Mouse (Mus musculus): Measurements from ENCODE around the gene Il4ra.

Il4ra gene

DNA sequence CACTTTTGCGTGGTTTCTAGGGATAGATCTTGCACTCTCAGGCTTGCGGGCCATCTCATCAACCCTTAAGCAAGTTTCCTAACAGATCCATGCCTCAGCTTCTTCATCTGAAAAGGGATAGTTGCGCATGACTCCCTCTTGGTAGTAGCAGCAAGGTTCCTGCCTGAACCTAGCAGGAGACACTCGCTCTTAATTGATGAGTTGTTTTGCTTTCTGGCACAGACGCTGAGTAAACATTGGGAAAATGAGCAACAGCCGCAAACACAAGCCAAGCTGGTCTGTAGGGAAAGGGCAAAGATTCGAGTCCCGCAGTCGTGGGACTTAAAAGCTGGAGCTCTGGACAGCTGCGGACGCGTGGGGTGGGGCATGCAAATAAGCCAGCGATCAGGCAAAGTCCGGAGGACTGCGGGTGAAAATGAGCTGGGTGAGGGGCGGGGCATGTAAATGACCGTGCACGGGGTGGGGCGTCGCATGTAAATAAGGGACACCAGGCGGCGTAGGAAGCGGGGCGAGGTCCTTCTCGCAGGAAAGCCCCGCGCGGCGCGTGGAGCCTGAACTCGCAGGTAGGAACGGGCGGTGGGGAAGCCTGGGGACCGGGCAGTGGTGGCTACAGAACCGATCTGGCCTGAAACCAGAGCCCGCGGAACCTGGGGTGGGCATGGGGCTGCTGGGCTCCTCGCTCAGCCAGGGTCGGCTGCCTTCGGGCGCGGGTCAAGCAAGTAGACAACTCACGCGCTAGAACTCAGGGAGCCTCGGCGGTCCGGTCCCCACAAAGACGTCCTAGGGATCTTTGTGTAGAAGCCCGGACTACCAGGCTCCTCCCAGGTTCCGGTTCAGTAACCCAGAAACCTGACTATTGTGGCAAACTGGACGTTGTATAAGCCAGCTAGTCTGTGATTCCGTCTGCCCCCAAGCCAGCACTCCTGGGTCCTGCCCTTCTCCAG is at the start of gene Il4ra:
TSS of gene Il4ra (plus strand) at position 355 of the 944 bp plus-strand sequence.
- peak; percentile 28 to 44 for DNase-seq (ENCODE audit: low spot score in 2 of 2)

DNA sequence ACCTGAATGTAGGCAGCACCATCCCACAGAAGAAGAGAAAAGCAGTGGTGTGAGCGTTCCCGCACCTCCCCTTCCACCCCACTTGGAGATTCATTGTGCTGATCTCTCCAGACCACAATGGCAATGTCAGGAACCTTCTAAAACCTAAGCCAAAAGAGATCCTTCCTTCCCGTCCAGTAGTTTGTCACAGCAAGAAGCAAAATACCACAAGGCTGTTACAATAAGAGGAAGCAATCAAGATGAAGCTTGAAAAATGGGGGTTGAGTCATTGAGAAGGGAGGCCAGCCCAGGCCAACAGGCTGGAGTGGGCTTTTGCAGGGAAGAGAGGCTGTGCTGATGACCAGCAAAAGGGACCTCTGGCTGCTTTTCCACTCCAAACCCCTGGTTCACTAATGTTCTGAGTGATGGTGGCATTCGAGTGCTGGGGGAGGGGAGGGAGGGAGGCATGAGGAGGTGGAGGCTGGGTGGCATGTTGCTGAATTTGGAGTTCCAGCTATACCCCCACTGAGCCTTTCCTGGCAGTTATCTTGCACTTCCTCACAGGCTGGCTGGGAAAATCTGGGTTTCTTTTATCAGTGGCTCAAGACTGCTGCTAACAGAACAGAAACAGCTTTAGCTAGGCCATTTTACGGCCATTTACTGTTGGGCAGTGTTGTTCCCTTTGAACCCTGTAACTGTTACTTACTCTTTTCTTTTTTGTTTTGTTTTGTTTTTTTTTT is 48.4 kb upstream of the Il4ra start:
- DNase-seq (ENCODE audit: low spot score in 2 of 2) = no peak

DNA sequence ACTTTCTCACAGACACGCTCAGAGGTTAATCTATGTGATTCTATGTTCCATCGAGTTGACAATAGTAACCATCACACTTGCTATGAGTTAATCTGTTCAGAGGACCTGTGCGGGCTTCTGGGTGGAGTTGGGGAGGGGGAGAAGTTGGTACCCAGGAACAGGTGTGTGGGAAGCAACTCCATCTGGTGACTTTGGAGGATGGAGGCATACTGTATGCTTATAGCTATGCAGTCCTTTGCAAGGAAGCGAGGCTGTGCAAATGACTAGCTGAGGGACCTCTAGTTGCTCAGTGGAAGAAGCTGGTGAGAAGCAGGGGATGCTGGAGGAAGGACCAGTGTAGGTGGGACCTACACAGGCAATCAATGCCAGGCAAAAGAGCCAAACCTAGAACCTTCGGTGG is 47.3 kb upstream of the Il4ra start:
- no peak for DNase-seq (ENCODE audit: low spot score in 2 of 2)

DNA sequence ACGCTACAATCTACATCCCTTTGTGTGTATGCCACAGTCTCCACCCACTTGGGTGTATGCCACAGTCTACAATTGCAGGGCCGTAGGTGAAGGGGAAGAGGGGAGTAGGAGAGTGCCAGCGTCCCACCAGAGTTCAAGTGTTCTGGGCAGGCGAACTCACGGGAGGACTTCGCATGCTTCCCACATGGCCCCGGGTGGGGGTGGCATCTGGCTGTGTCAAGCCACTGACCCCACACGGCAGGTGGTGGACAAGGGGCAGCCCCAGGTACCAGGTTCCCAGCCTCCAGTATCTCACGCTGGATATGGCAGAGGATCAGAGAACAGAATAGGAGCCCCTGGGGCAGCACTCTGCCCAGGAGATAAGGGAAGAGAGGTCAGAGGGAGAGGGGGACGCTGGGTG is 46.4 kb upstream of the Il4ra start:
- DNase-seq (ENCODE audit: low spot score in 2 of 2) = no peak

DNA sequence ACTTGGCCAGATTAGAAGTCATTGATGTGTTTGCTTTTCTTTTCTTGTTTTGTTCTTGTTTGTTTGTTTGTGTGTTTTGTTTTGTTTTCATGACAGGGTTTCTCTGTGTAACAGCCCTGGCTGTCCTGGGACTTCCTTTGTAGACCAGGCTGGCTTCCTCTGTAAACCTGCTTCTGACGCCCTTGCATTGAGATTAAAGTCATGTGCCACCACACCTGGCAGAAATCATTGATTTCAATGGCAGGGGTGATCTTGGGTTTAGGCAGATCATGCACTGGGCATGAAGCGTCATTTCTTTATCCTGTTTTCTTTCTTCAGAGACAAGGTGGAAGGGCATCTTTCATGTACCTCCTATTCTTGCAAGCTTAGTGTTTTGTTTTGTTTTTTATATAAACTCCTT is 44.6 kb upstream of the Il4ra start:
- no peak for DNase-seq (ENCODE audit: low spot score in 2 of 2)

DNA sequence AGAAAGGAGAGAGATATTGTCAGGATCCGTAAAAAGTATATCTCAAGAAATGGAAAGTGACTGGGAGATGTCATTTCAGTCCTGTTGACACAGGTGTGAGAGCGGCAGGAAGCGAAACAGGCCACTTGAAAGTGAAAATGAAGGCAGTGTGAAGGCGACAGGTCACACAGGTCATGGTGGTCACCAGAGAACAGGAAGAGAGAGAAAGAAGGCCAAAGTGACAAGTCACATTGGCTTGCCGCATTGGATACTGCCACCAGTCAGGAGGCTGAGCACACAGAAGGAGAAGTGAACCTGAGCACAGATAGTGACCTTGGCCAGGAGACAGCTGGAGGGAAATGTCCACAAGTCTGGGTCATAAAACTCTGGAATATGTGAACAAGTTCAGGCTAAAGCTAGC is 40.5 kb upstream of the Il4ra start:
- DNase-seq (ENCODE audit: low spot score in 2 of 2) = no peak

DNA sequence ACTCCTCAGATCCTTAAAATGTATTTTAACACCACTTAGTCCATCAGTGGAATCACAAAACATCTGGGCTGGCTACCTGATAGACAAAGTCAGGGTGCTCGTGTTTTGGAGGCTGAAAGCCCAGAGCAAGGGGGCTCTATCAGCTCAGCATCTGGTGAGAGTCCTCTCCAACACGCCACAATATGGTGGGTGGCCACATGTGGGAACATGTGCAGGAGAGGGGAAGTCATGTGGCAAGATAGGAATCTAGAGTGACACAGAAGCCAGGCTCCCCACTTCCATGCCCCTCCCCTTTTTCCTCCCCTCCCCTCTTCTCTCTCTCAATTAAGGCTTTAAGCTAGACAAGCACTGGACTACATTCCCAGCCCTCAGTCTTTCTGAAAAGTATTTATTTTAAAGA is 40.1 kb upstream of the Il4ra start:
- DNase-seq (ENCODE audit: low spot score in 2 of 2) = no peak

DNA sequence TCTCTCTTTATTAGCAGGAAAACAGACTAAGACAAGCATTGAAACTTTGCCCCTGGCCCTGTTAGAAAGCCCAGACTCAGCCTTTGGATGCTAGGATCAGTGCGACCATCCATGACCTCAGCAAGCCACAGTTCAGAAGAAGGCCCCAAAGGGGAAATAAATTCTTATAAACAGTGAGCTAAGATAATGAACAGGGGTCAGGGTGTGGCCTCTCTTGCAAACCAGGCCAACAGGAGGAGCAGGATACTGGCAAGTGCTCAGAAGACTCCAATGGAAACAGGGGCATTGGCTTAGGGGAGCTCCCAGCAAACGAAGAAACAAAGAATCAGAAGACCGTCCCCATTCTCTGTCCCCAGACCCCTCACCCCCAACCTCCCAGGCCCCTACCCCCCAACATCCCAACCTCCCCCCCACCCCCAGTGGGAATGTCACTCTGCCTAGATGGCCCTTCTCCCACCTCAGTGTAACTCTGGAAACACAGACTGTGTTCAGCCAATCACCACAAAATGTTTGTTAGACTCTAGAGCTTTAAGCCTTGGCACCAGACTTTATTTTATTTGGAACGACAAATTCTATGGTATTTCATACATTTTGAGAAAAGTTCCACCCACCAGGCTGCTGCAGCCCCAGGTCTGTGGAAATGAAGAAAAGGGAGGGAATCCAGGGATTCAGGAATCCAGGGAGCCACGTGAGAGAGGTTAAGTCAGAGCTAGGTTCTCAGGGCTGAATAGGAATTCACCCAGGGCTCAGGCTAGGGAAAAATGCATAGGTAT is 36.7 kb upstream of the Il4ra start:
- DNase-seq (ENCODE audit: low spot score in 2 of 2) = no peak

DNA sequence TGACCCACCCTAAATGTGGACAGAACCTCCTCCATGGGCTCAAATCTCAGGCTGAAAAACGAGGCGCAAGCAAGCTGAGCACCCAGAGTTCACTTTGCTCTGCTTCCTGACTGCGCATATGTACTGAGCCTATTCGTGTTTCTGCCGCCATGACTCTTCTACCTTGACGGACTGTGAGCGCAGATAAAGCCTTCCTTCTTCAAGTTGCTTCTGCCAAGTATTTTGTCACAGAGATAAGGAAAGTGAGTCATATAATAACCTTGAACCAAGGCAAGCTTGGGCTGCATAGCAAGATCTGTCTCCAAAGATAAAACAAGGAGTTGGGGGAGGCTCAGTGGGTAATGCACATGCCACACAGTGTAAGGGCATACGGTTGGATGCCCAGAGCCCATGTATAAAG is 35.2 kb upstream of the Il4ra start:
- DNase-seq (ENCODE audit: low spot score in 2 of 2) = no peak

DNA sequence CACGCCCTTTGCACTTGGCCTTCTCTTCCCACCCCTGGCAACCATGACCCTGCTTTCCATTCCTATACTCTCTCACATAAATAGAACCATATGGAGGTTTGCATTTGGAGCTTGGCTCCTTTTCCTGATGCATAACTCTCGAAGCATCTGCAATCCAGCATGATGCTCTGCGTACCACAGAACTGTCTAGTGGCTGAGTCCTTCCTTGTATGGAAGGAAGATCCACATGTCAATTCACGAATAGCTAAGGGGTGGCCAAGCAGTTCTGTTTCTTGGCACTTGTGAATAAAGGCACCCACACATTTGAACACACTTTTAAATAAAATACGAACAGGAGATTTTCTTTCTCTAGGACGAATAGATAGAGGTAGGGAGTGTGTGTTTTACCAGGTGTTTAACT is 34.5 kb upstream of the Il4ra start:
- no peak for DNase-seq (ENCODE audit: low spot score in 2 of 2)

DNA sequence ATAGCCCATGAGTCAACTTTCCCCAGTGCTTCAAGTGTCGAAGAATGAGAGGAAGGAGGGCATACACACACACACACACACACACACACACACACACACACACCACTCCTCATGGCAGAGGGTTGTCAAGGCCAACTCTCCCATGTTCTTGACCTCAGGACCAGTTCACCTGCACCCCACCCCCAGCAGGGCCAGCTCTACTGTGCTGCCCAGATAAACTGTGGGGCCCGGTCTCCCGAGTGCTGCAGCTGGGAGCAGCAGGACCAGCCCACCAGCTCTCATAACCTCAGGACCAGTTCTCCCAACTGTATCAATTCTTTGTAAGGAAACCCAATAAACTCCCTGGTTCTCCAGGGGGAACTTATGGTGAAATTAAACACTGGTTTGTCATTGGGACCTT is 32.2 kb upstream of the Il4ra start:
- no peak for DNase-seq (ENCODE audit: low spot score in 2 of 2)

DNA sequence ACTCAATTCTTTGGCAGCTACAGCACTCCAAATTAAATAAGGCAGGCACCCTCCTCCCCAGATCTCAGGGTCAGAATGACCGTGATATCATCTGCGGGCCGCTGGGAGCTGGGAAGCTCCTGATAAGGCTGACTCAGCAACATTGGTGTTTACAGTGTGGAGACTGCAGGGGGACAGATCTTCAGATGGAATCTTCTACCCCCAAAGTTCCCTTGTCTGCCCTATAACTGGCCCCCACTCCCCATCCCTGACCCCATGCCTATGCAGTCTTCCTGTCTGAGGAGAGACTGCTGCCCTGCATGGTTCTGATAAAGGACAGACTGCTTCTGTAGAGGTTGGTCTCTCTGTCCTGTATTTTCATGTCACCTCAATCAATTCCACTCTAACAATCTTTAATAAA is 28.9 kb upstream of the Il4ra start:
- DNase-seq (ENCODE audit: low spot score in 2 of 2) = no peak

DNA sequence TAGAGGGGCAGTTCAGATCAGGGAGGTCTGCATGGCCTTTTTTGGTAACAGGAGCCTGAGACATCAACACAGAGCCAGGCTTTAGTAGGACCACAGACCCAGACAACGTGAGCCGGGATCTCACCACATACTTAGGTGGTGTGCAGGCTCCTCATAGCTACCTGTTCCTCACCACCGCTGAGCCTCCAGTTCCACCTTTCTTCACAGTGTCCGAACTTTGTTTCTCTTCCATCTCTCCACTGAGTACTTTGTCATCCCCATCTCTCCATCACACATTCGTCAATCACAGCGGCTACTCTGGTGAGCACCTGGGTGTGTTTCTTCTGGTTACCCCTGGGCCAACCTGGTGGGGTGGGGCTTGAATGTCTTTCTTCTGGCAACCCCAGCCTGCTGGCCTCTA is 24.7 kb upstream of the Il4ra start:
- DNase-seq (ENCODE audit: low spot score in 2 of 2) = no peak

DNA sequence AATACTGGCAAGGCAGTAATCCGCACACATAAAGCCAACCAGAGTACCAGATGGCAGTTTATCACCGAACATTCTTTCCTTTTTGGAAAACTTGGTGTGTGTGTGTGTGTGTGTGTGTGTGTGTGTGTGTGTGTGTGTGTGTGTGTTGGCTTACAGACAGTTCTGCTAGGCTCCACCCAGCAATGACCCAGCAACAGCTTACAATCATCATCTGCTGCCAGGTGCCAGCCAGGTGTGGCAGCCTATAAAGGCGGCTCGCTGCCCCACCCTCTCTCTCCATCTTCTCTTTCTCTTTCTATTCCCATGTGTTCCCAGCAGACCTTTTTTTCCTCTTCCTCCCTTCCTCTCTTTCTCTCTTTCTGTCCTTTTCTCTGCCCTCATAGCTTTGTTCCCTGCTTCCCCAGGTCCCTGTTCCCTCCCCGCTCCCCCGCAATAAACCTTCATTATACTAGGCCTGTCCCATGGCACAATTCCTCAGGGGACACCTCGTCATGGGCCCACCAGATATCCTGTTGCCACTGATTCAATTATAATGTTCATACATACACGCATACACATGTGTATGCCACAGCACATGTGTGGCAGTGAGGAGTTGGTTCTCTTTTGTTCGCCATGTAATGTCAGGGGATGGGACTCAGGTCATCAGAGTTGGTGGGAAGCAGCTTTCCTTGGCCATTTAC is 23.9 kb upstream of the Il4ra start:
- DNase-seq (ENCODE audit: low spot score in 2 of 2) = no peak

DNA sequence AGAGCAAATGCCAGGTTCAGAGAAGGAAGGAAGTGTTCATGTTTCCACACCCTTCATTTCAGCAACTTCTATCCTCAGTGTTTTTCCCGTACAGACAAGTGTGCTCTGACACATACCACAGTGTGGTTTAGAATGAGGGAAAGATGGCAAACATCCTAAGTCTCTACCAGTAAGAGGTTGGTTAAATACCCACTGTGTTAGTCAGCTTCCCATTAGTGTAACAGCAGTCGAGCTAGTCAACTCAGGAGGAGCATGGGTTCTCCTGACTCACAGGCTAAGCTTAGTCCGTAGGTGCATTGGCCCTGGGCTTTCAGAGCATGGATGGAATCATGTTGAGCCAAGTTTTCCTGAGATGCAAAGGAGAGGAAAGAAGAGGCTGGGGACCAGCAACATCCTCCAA is 12.6 kb upstream of the Il4ra start:
- no peak for DNase-seq (ENCODE audit: low spot score in 2 of 2)

DNA sequence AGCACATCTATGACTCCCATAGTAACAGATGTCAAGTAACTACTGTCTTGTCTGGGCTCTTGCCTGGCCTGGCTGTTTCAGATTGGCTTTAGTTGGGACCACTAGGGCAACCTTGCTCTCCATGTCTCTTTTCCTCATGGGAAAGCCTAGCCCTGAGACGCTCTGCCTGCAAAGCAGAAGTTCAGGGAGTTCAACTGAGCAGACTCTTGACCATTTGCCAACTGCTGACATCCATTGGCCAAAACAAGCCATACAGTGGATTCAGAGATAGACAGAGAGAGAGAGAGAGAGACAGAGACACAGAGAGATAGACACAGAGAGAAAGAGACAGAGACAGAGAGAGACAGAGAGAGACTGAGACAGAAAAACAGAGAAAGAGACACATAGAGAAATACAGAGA is 10.9 kb upstream of the Il4ra start:
- DNase-seq (ENCODE audit: low spot score in 2 of 2) = no peak

DNA sequence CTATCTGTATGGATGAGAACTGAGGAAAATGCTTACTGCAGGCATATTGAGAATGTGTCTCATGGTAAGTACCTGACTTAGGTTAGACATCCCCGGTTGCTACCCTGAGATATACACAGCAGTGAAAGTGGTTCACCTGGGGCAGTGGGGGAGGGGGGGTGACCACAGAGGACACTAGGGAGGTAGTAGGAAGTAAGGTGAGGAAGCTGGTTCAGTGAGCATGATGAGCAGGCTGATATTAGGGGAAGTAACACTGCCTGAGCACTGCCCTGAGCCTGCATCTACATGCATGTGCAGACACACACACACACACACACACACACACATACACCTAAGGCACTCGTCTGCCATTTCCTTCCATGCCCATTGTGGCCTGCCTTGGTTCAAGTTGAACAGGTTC is 10.1 kb upstream of the Il4ra start:
- DNase-seq (ENCODE audit: low spot score in 2 of 2) = no peak

DNA sequence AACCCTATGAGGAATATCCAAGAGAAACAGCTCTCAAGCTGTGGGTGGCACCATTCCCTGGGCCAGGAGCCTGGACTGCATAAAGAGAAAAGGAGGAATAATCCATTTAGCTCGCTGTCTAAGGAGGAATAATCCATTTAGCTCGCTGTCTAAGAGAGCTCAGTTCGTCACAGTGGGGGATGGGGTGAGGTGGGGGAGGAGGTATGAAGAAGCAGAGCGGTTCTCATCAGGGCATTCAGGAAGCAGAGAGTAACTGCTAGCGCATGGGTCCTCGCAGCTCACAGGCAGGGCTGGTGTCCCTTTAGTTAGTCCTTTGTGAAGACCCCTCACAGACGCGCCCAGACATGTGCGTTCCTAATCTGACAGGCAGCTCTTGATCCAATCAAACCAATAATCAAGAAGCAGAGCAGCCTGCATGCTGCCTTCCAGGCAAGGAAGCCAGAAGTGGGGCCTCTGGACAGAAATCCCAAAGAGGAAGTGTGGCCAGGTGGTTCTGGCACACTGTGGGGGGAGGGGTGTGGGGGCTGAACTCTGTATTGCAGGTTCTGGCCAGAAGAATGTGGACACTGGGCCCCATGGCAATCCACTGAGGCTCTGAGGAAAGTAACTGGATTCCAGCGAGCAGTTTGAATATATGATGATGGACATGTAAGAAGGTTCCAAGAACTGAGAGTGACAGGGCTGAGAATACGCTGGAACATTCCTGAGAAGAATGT is 9.4 kb upstream of the Il4ra start:
- DNase-seq (ENCODE audit: low spot score in 2 of 2) = no peak

DNA sequence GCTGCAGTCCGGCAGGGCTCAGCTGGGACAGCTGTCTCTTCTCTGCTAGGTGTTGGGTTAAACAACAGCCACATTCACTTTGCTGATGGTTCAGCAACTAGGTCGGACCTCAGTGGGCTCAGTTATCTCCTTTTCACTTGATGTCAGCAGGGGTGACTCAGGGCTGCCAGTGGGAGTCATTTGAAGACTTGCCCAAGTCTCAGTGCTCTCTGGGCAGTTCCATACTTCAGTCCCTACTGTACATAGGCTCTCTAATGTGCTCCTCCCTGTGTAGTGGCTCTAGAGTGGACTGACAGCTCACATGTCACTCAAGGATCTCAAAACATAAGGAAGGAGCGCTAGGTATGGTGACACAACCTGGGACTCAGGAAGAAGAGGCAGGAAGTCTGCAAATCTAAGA is 8.4 kb upstream of the Il4ra start:
- no peak for DNase-seq (ENCODE audit: low spot score in 2 of 2)

DNA sequence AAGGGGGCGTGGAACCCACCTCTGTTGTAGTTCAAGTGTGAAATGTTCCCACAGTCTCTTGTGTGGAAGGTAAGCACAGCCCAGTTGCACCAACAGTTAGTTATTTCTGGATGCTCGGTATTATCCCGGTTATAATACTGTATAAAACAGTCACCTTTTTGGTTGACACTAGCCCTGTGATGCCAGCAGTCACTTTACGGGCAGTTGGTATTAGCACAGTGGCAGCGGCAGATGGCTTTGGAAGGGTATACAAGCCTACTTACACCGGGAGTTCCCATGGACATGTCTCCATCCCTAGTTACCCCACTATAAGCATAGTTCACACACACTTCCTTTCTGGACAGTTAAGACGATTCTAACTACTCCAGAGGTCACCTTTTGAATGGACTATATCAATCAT is 6.6 kb upstream of the Il4ra start:
- no peak for DNase-seq (ENCODE audit: low spot score in 2 of 2)

DNA sequence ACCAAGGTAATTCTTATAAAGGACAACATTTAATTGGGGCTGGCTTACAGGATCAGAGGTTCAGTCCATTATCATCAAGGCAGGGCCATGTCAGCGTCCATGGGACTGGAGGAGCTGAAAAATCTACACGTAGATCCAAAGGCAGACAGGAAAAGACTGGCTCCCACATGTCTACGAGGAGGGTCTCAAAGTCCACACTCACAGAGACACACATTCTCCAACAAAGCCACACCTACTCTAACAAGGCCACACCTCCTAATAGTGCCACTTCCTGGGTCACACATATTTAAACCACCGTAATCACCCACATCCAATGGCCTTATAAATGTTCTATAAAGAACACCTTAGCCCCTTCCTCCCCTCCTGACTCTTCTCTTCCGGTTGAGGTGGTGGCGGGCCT is 5.2 kb upstream of the Il4ra start:
- DNase-seq (ENCODE audit: low spot score in 2 of 2) = no peak

Data from frontal cortex, postnatal 25 days (tissue).